Mouse (Mus musculus): ENCODE measurements around the gene Zfp72. TPM values are rescaled to one million over a fixed set of nuclear protein-coding genes. Genes with fewer than 3 reads are reported as not detected.

Gene Zfp72
- polyA plus RNA-seq (2015; fragmentation: Nextera tagmentation; extraction: Ambion mirVana) = 7.2 and 7.8 TPM in 2 replicates

DNA sequence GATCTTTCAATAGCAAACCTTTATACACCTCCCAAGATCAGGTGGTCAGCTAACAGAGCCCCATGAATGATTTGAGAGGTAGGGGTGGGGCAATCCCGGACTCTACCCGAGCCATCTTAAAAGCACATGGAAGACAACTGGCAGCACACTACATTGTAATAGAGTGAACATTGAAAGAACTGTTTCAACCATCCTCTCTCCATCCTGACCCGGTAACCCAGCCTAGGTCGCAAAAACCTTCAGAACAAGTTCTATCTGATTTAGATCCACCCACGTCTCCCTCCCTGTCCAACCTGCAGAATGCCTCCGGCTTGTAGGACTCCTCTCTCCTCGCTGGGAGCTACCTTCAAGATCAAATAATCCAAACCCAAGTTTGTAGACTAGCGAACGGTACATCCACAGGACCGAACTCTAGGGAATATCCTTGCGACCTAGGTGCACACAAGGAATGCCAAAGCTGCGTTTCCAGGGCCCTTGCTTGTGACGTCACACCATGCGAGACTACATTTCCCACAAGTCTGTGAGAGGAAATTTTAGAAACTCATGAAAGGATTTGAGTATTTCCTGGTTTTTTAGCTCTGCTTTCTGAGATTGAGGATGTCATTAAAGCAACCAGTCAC lies at the start of gene Zfp72:
Gene Zfp72, minus strand, starts transcription at position 466 of the 620 bp plus-strand sequence.
- Histone ChIP-seq H3K4me1 (peaks cover 8% of the 10 kb centered on the region; the same call in 1 of the 2 replicates), H3K9ac (replicated peaks) (peak within 1 kb of the TSS; percentile 63), H3K4me2 (peak within 1 kb of the TSS; percentile 60), H3K36me3 (no peaks in the 10 kb centered on the region), H3K27ac (replicated peaks) (peak within 1 kb of the TSS; percentile 56; the same call in 1 of the 2 replicates), H3K27me3 (replicated peaks) (no peaks in the 10 kb centered on the region), H3K9me3 (replicated peaks) (no peaks in the 10 kb centered on the region), H3K4me3 (replicated peaks) (peak within 1 kb of the TSS; percentile 76)
- ATAC-seq (ENCODE audit: low FRiP score) = peak; percentile 95
- 2% methylated on average over 14 of the region's 14 CpGs for WGBS

GRCm38 (mm10) chr13:74439895-74440294 lies 49.3 kb upstream of the Zfp72 start:
- H3K9ac ChIP-seq (replicated peaks) = no peak overlapping the region
- peaks cover 43% of the 10 kb centered on the region for H3K36me3 ChIP-seq
- no peaks in the 10 kb centered on the region for H3K27me3 ChIP-seq (replicated peaks)
- H3K27ac ChIP-seq (replicated peaks) = no peak overlapping the region
- no peak for ATAC-seq (ENCODE audit: low FRiP score)
- H3K9me3 ChIP-seq (replicated peaks) = peaks cover 36% of the 10 kb centered on the region
- 20% methylated on average over 19 of the region's 19 CpGs for WGBS
- H3K4me1 ChIP-seq = no peaks in the 10 kb centered on the region
- H3K4me3 ChIP-seq (replicated peaks) = no peak overlapping the region
- H3K4me2 ChIP-seq = no peak overlapping the region

DNA sequence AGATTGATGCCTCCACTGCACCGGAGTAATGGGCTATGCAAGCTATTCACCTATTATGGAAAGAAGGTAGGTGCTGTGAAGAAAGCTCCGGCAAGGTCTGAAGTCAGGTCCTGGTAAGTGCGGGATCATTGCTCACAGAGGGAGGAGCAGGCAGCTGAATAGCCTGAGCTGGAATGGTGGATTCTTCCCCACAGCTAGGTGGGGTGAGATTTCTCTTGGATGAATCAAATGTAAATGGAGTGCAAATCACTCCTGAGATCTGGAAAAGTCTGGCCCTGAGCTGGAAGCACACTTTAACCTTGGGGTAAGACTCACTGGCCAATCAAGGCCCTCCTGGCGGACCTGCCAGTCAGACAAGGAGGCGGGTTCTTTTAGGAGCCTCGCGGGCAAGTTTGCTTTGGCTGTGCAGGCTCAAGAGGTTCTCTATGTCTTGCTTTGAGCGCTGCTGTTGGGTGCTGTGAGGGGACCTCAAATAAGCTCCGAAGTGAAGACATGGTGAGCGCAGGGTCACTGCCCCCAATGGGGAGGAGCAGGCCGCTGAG lies 8.7 kb upstream of the Zfp72 start, which contains the start of gene Ftl1-ps1:
Gene Ftl1-ps1, plus strand, starts transcription at position 397 of the 542 bp plus-strand sequence.
- WGBS = 12% methylated on average over 11 of the region's 11 CpGs
- H3K9me3 ChIP-seq (replicated peaks) = no peaks in the 10 kb centered on the region
- no peak within 1 kb of the TSS for H3K4me3 ChIP-seq (replicated peaks)
- peak within 1 kb of the TSS; percentile 29 for H3K4me2 ChIP-seq
- H3K9ac ChIP-seq (replicated peaks) = no peak within 1 kb of the TSS
- no peaks in the 10 kb centered on the region for H3K27me3 ChIP-seq (replicated peaks)
- no peak for ATAC-seq (ENCODE audit: low FRiP score)
- no peaks in the 10 kb centered on the region for H3K36me3 ChIP-seq
- no peak within 1 kb of the TSS for H3K27ac ChIP-seq (replicated peaks)
- H3K4me1 ChIP-seq = no peaks in the 10 kb centered on the region

DNA sequence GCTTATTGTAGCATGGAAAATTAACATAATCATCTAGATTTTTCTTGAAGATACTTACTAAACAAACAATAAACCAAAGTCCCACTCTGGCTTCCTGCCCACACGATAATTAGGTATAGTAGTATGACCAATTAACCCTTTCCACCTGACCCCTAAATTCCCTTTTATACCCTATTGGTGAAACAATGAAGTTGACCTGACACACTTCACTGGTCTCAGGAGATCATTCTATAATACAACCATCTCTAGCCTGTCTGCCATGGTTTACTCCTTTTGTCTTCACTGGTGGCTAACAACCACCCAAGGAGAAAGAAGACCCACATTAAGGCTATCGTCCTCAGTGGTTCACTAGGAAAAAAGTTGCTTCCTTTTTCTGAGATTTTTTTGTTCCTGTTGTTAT lies 520 bp upstream of the Zfp72 start:
- WGBS = 73% methylated on average over 2 of the region's 2 CpGs
- no peaks in the 10 kb centered on the region for H3K9me3 ChIP-seq (replicated peaks)
- no peak overlapping the region for H3K27ac ChIP-seq (replicated peaks)
- H3K4me2 ChIP-seq = no peak overlapping the region
- no peaks in the 10 kb centered on the region for H3K27me3 ChIP-seq (replicated peaks)
- 0 out of 2 replicates have a peak, but pooled peaks have one; percentile 29 for ATAC-seq (ENCODE audit: low FRiP score)
- H3K4me3 ChIP-seq (replicated peaks) = no peak overlapping the region
- H3K36me3 ChIP-seq = no peaks in the 10 kb centered on the region
- H3K4me1 ChIP-seq = peaks cover 8% of the 10 kb centered on the region; the same call in 1 of the 2 replicates
- no peak overlapping the region for H3K9ac ChIP-seq (replicated peaks)

DNA sequence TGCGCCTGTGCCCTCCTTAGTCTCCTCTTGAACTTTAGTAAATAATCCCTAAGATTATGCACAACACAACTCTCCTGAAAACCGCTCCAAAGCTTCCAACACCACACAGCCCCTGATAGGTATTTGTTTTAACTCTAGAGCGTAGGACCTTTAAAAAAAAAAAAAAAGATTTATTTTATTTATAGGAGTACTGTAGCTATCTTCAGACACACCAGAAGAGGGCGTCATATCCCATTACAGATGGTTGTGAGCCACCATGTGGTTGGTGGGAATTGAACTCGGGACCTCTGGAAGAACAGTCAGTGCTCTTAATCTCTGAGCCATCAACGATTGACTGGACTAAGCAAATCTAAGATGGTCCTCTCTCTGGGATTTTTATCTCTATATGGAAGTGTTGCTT lies 906 bp downstream of the Zfp72 start:
- Histone ChIP-seq H3K4me2 (peak overlapping the region; percentile 60), H3K27me3 (replicated peaks) (no peaks in the 10 kb centered on the region), H3K4me3 (replicated peaks) (peak overlapping the region; percentile 76), H3K9me3 (replicated peaks) (no peaks in the 10 kb centered on the region), H3K4me1 (peaks cover 8% of the 10 kb centered on the region; the same call in 1 of the 2 replicates), H3K9ac (replicated peaks) (0 out of 2 replicates have a peak overlapping the region, but pooled peaks have one; percentile 63), H3K36me3 (no peaks in the 10 kb centered on the region), H3K27ac (replicated peaks) (no peak overlapping the region)
- 72% methylated on average over 6 of the region's 6 CpGs for WGBS
- ATAC-seq (ENCODE audit: low FRiP score) = peak; percentile 8; the same call in 1 of the 2 replicates

DNA sequence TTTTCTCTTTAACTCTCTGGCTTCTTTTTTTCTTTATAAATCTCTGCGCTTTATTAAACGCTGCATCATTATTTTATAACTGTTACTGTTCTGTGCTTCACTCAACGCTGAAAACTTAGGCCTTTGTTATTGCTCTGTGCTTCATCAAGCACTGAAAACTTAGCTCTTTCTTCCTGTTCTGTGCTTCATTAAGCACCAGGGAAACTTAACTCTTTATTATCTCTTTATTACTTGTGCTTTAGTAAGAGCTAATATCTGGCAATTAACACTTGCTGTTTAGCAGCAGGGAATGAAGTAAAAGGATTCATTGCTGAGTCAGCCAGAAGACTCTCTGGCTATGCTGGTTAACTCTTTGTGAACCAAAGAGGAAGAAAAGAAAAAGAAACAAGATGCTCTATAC lies 8.3 kb downstream of the Zfp72 start:
- H3K36me3 ChIP-seq = no peaks in the 10 kb centered on the region
- H3K27ac ChIP-seq (replicated peaks) = peak overlapping the region; percentile 63; the same call in 1 of the 2 replicates
- no peak overlapping the region; the same call in 1 of the 2 replicates for H3K9ac ChIP-seq (replicated peaks)
- WGBS = 17% methylated on average over 3 of the region's 3 CpGs
- no peak overlapping the region for H3K4me3 ChIP-seq (replicated peaks)
- no peaks in the 10 kb centered on the region for H3K9me3 ChIP-seq (replicated peaks)
- ATAC-seq (ENCODE audit: low FRiP score) = peak; percentile 73
- peaks cover 16% of the 10 kb centered on the region for H3K4me1 ChIP-seq
- H3K4me2 ChIP-seq = peak overlapping the region; percentile 29
- no peaks in the 10 kb centered on the region for H3K27me3 ChIP-seq (replicated peaks)

GRCm38 (mm10) chr13:74381533-74382276 lies 8.9 kb downstream of the Zfp72 start:
- ATAC-seq (ENCODE audit: low FRiP score) = peak; percentile 83
- H3K4me3 ChIP-seq (replicated peaks) = no peak overlapping the region
- no peaks in the 10 kb centered on the region for H3K27me3 ChIP-seq (replicated peaks)
- no peak overlapping the region; the same call in 1 of the 2 replicates for H3K9ac ChIP-seq (replicated peaks)
- H3K9me3 ChIP-seq (replicated peaks) = no peaks in the 10 kb centered on the region
- H3K36me3 ChIP-seq = no peaks in the 10 kb centered on the region
- peak overlapping the region; percentile 63 for H3K27ac ChIP-seq (replicated peaks)
- H3K4me1 ChIP-seq = peaks cover 16% of the 10 kb centered on the region
- peak overlapping the region; percentile 29 for H3K4me2 ChIP-seq
- 47% methylated on average over 10 of the region's 10 CpGs for WGBS

DNA sequence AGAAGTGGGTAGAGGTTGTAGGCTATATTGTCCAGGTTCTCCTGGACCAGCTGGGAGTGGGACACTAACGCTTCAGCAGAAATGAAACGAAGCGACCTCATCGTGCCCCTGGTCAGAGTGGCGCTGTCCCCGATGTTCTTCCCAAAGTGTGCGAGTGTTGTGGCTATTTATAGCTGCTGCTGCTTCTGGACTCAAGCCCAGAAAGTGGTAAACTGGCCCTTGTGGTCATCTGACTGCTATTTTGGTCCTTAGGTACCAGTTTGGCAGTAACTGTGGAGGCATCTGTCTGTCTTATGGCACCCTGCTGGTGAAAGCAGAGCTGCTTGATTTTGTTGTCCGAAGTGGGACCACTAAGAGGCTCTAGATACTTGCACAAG lies 26.8 kb downstream of the Zfp72 start, which contains the start of gene Lrrc14b:
Gene Lrrc14b, minus strand, starts transcription at position 147 of the 377 bp plus-strand sequence.
- ATAC-seq (ENCODE audit: low FRiP score) = no peak
- peaks cover 27% of the 10 kb centered on the region for H3K36me3 ChIP-seq
- H3K9me3 ChIP-seq (replicated peaks) = no peaks in the 10 kb centered on the region
- H3K9ac ChIP-seq (replicated peaks) = no peak within 1 kb of the TSS
- no peak within 1 kb of the TSS for H3K4me2 ChIP-seq
- no peaks in the 10 kb centered on the region for H3K4me1 ChIP-seq
- no peaks in the 10 kb centered on the region for H3K27me3 ChIP-seq (replicated peaks)
- WGBS = 74% methylated on average over 8 of the region's 8 CpGs
- no peak within 1 kb of the TSS for H3K4me3 ChIP-seq (replicated peaks)
- no peak within 1 kb of the TSS for H3K27ac ChIP-seq (replicated peaks)

GRCm38 (mm10) chr13:74363176-74363858 lies 27.3 kb downstream of the Zfp72 start:
- Histone ChIP-seq H3K9ac (replicated peaks) (no peak overlapping the region), H3K4me2 (no peak overlapping the region), H3K4me1 (no peaks in the 10 kb centered on the region), H3K4me3 (replicated peaks) (no peak overlapping the region), H3K9me3 (replicated peaks) (no peaks in the 10 kb centered on the region), H3K36me3 (peaks cover 32% of the 10 kb centered on the region), H3K27me3 (replicated peaks) (no peaks in the 10 kb centered on the region), H3K27ac (replicated peaks) (no peak overlapping the region)
- peak; percentile 26; the same call in 1 of the 2 replicates for ATAC-seq (ENCODE audit: low FRiP score)
- WGBS = 93% methylated on average over 13 of the region's 13 CpGs

DNA sequence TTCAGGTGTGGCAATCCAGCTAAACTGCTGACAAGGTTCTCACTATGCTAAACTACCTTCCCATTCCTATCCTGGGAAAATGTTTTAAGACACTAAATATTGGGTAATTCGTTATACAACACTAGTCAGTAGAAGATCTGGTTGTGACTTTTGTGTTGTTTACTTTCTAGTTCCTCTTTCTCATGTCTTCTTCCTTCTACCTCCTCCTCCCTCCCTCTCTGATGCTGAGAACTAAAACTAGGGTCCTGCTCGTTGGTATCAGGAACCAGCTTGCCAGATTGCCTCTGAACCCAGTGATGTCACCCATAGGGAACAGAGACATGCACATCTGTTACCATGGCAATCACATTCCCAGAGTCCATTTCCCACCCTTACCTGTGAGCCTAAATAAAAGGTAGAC lies 28.4 kb downstream of the Zfp72 start:
- no peak overlapping the region for H3K27ac ChIP-seq (replicated peaks)
- no peak overlapping the region for H3K4me3 ChIP-seq (replicated peaks)
- WGBS = 74% methylated on average over 2 of the region's 2 CpGs
- no peak for ATAC-seq (ENCODE audit: low FRiP score)
- H3K36me3 ChIP-seq = peaks cover 41% of the 10 kb centered on the region
- H3K9me3 ChIP-seq (replicated peaks) = no peaks in the 10 kb centered on the region
- no peak overlapping the region for H3K9ac ChIP-seq (replicated peaks)
- H3K4me1 ChIP-seq = no peaks in the 10 kb centered on the region
- H3K27me3 ChIP-seq (replicated peaks) = no peaks in the 10 kb centered on the region
- no peak overlapping the region for H3K4me2 ChIP-seq

GRCm38 (mm10) chr13:74356491-74356890 lies 34.1 kb downstream of the Zfp72 start:
- no peaks in the 10 kb centered on the region for H3K4me1 ChIP-seq
- no peak overlapping the region for H3K4me3 ChIP-seq (replicated peaks)
- peaks cover 68% of the 10 kb centered on the region for H3K36me3 ChIP-seq
- H3K27ac ChIP-seq (replicated peaks) = no peak overlapping the region
- WGBS = 96% methylated on average over 13 of the region's 13 CpGs
- no peaks in the 10 kb centered on the region for H3K27me3 ChIP-seq (replicated peaks)
- no peaks in the 10 kb centered on the region for H3K9me3 ChIP-seq (replicated peaks)
- no peak overlapping the region for H3K4me2 ChIP-seq
- ATAC-seq (ENCODE audit: low FRiP score) = no peak
- no peak overlapping the region for H3K9ac ChIP-seq (replicated peaks)

Data from neural tube, embryonic 15.5 days (tissue).